Mouse (Mus musculus): ENCODE measurements around the gene Aimp1. TPM values are rescaled to one million over a fixed set of nuclear protein-coding genes. Genes with fewer than 3 reads are reported as not detected.
A peak's percentile ranks its signal among the peaks of the same experiment; 100 is the strongest.

Gene Aimp1
- 206 and 207 TPM in 2 replicates for total RNA-seq (2012; rRNA removed)
- polyA plus RNA-seq (2012; ENCODE audit: insufficient read depth in 1 of 2, insufficient read length in 2 of 2, low read depth in 1 of 2, low replicate concordance in 2 of 2, missing spikeins in 1 of 2), result 100 to 1,000 TPM in 1 of 2 experiments, not detected in 1; 158 TPM

GRCm38 (mm10) chr3:132684231-132684928 is at the start of gene Aimp1:
Gene Aimp1 (minus strand): TSS chr3:132684370.
- Histone ChIP-seq H3K4me3 (ENCODE audit: control insufficient read depth in 1 of 2, insufficient read depth in 1 of 2, low read depth in 2 of 2, low read length in 2 of 2) (peak within 1 kb of the TSS; percentile 69 to 98), H3K36me3 (ENCODE audit: control insufficient read depth in 1 of 2, insufficient read depth in 2 of 2, low read length in 2 of 2) (peaks cover 0 to 10% of the 10 kb centered on the region in 2 experiments; a peak in 3 of 4 replicates), H3K27ac (ENCODE audit: control insufficient read depth, low read depth, low read length) (peak within 1 kb of the TSS; percentile 91), H3K79me2 (ENCODE audit: control insufficient read depth, insufficient read depth, low read length, poor library complexity) (peaks cover 28% of the 10 kb centered on the region), H3K9ac (ENCODE audit: control insufficient read depth, low read depth, low read length, poor library complexity, severe bottlenecking) (peak within 1 kb of the TSS; percentile 91), H3K4me1 (ENCODE audit: control insufficient read depth in 1 of 2, insufficient read depth in 2 of 2, low read length in 2 of 2) (peaks cover 3 to 7% of the 10 kb centered on the region in 2 experiments), H3K9me3 (replicated peaks; ENCODE audit: insufficient read depth, low read length) (no peaks in the 10 kb centered on the region), H3K27me3 (ENCODE audit: control insufficient read depth in 1 of 2, insufficient read depth in 2 of 2, low read length in 2 of 2) (no peaks in the 10 kb centered on the region)
- no peak for DNase-seq (ENCODE audit: low read depth, low spot score)
- no peak for TF ChIP-seq EP300 (IDR thresholded peaks at IDR 0.05; ENCODE audit: low read depth in 1 of 2, low read length in 2 of 2)
- peak; percentile 46; the same call in 1 of the 2 replicates for TF ChIP-seq BHLHE40 (IDR thresholded peaks at IDR 0.05; ENCODE audit: borderline replicate concordance, low read depth, low read length)
- 0 out of 2 replicates have a peak, but pooled peaks have one; percentile 2 for TF ChIP-seq ZMIZ1 (IDR thresholded peaks at IDR 0.05; ENCODE audit: low read depth, low read length)
- TF ChIP-seq RCOR1 (IDR thresholded peaks at IDR 0.05; ENCODE audit: low read depth, low read length), result 0 out of 2 replicates have a peak, but pooled peaks have one; percentile 5

- Histone ChIP-seq H3K9me3 (replicated peaks; ENCODE audit: insufficient read depth, low read length) (no peaks in the 10 kb centered on the region), H3K27ac (ENCODE audit: control insufficient read depth, low read depth, low read length) (no peak overlapping the region), H3K27me3 (ENCODE audit: control insufficient read depth in 1 of 2, insufficient read depth in 2 of 2, low read length in 2 of 2) (no peaks in the 10 kb centered on the region), H3K4me1 (ENCODE audit: control insufficient read depth in 1 of 2, insufficient read depth in 2 of 2, low read length in 2 of 2) (no peaks in the 10 kb centered on the region), H3K36me3 (ENCODE audit: control insufficient read depth in 1 of 2, insufficient read depth in 2 of 2, low read length in 2 of 2) (peaks cover 0 to 4% of the 10 kb centered on the region in 2 experiments; a peak in 1 of 4 replicates), H3K79me2 (ENCODE audit: control insufficient read depth, insufficient read depth, low read length, poor library complexity) (no peaks in the 10 kb centered on the region), H3K9ac (ENCODE audit: control insufficient read depth, low read depth, low read length, poor library complexity, severe bottlenecking) (no peak overlapping the region), H3K4me3 (ENCODE audit: control insufficient read depth in 1 of 2, insufficient read depth in 1 of 2, low read depth in 2 of 2, low read length in 2 of 2) (no peak overlapping the region)
- TF ChIP-seq ZNF384 (IDR thresholded peaks at IDR 0.05; ENCODE audit: low read depth, low read length) (no peak), TBP (IDR thresholded peaks at IDR 0.05; ENCODE audit: low read depth, low read length) (no peak), E2F4 (IDR thresholded peaks at IDR 0.05; ENCODE audit: borderline replicate concordance, low read depth, low read length) (no peak), GATA1 (IDR thresholded peaks at IDR 0.05; ENCODE audit: low read depth, low read length) (no peak), KAT2A (conservative IDR thresholded peaks at IDR 0.05; ENCODE audit: low read depth, low read length) (no peak), GABPA (IDR thresholded peaks at IDR 0.05; ENCODE audit: low read depth, low read length) (no peak), MEF2A (IDR thresholded peaks at IDR 0.05; ENCODE audit: extremely low read depth, insufficient replicate concordance, low read depth, low read length, poor library complexity, severe bottlenecking) (no peak), BHLHE40 (IDR thresholded peaks at IDR 0.05; ENCODE audit: borderline replicate concordance, low read depth, low read length) (no peak), POLR2A (IDR thresholded peaks at IDR 0.05; ENCODE audit: control insufficient read depth in 1 of 2, insufficient read depth in 1 of 2, low read depth in 1 of 2, low read length in 2 of 2, poor library complexity in 1 of 2) (no peak), CHD1 (IDR thresholded peaks at IDR 0.05; ENCODE audit: low read depth, low read length) (no peak), POLR2AphosphoS2 (IDR thresholded peaks at IDR 0.05; ENCODE audit: low read length) (no peak), TCF12 (IDR thresholded peaks at IDR 0.05; ENCODE audit: low read depth, low read length) (no peak), HCFC1 (IDR thresholded peaks at IDR 0.05; ENCODE audit: low read depth, low read length) (no peak), MAFK (IDR thresholded peaks at IDR 0.05; ENCODE audit: borderline replicate concordance, low read depth, low read length) (no peak), ZMIZ1 (IDR thresholded peaks at IDR 0.05; ENCODE audit: low read depth, low read length) (no peak)
- DNase-seq (ENCODE audit: low read depth, low spot score), result no peak
These were observed 40.2 kb upstream of the Aimp1 start for GRCm38 (mm10) chr3:132724326-132724725.

Measured in MEL (cell line).